Mouse (Mus musculus) fibroblast of lung, adult 2 months (primary cell): ENCODE data around the gene Slc22a14.

Experiments
- DNase-seq: peaks from one replicate; pipeline ENCODE4 v3.0.0-alpha.2; 2011; ENCODE audit warnings: low read depth

Slc22a14 gene

DNA sequence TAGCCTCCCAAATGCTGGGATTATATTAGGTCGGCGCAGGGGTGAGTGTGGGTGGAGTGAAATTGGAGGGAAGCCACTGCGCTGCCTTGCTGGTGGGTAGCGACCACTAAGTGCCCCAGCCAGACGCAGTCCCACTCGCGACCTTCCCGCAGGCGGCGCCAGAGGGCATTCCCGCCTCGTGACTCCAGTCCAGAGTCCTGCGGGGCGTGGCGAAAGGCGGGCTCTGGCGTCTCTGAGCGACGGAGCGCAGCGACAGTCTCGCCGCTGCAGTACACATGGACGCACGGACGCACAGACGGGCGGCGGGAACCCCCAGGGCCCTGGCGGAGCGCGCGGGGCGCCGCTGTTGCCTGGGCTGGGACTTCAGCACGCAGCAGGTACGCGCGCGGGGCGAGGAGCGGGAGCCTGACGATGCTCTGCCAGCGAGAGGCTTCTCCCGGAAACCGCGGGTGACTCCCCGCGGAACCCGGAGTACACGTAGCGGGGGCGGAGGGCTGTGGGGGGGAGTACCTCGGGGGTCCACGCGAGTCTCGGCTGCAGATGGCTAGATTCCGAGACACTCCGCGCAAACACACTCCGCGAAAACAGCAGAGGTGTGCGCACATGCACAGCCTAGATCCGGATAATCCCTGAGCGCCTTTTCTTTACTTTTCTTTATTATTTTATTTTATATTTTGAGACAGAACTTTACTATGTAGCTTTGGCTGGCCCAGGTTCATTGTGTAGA, 7.9 kb downstream of the Slc22a14 start, which contains the start of gene Xylb:
Xylb (plus strand) TSS at position 51 of the 727 bp plus-strand sequence.
- DNase-seq: peak; percentile 57

DNA sequence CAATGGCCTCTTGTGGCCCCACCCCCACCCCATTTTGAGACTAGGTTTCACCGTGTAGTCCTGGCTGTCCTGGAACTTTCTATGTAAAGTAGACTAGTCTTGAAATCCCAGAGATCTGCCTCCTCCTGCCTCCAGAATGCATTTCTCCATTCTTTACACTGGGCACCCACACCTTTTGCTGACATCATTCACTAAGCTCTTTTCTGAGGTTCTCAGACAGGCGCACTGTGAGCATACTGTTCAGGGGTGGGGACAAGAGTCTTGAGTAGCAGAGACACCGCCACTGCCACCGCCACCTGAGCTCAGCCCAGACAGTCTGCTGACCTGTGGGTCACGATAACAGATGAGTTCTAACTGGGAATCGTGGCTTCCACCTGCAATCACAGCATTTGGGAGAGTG, 9.4 kb downstream of the Slc22a14 start:
- DNase-seq: no peak

DNA sequence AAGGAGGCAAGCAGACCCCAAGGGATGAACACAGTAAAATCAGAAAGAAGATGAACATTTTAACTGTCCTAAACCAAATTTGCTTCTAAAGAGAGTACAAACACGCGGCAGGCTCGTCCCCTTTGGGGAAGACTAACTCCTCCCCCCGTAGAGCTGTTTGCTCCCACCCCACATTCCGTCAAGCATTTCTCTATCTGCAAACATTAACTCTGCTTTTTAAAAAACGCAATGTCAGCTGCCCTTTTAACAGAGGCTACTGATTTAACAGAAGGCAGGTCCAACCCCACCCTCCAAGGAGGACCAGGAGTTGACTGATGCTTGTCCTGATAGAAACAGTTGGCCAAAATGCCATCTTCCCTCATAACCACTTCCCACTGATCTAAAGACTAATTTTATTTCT, 11.4 kb downstream of the Slc22a14 start:
- DNase-seq: no peak

- peak; percentile 38 for DNase-seq
Measured at GRCm38 (mm10) chr9:119352060-119352459, 13.3 kb downstream of the Slc22a14 start.

DNA sequence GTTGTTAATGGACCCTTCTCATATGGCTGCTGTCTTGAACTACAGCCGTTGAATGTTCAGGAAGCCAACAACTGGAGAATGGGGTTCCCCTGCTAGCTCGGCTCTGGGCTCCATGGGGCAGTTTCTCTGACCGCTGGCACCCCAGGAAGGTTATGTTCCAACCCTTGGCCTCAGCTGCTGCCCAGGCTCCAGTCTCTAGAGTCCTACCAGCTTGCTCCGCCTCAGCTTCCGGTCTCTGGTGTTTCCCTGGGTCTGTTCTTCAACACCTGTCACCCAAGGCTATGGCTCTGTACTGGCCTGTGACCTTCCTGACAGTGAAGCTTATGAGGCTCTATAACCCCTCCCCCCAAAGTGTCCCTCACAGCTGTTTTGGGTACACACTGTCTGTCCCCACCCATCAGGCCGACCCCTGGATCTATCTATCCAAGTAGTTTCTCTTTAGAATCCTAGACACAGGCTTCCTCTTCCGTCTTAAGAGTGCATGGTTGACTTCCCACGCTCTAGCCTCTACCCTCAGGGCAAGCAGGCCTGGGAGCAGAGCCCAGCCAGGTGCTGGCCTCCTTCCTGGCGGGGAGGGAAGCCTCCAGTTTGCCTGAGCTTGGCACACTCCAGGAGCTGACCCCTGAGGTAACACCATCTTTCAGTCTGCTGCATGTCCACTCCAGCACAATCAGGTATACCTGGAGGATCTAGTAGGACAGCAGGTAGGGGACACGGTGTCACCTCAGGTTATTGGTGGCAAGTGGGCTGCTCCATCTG, 14.2 kb downstream of the Slc22a14 start:
- DNase-seq: no peak

DNA sequence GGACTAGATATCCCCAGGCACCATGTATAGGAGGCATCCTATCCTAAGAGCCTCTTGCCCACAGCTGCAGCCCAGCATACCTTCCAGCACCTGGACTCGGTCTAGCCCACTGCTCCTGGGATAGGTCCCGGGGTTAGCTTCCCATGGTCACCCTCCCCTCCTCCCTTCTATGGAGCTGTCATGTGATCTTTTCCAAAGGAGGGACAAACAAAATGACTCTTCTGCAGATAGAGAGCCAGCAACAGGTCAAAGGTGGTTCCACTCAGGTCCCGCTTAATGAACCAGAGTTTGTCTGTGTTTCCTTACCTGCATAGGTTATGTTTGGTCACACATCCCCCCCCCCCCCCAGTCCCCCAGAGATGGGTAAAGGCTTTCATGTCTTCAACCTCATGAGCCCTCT, 14.8 kb downstream of the Slc22a14 start:
- no peak for DNase-seq

DNA sequence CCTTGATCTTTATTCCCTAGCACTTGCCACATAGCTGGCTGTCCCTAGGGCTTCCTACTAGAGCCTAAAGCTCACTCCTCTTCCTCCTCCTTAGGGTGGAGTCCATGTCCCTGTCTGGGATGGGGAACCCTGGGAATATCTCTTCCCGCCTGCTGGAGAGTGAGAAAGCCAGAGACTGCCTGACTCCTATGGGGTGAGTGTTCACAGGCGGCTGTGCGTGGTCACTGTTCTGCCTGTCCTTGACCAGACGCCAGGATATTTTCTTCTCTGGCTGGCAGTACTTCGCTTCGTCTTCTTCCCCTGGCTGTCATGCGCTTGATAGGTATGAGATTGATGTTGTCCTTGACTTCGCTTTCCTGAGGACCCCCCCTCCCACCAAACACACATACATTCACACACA, 19.0 kb downstream of the Slc22a14 start:
- DNase-seq: no peak

DNA sequence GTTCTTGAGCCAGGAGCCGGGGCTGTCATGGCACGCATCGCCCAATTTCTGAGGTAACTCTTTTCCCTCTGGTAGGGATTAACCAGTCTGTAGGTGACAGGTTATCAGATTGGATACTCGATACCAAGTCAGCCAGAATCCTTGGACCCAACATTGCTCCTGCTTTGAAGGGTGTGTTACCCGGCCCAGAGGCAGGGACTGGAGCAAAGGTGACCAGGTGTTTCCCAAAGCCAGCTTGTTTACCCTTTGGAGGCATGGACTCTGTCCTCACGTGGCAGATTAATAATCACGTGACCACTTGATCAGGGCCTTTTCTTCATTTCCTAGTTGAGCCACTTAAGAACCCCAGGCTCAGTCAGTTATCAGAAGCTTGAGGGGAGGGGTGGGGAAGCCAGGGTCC, 22.6 kb downstream of the Slc22a14 start:
- DNase-seq: no peak

DNA sequence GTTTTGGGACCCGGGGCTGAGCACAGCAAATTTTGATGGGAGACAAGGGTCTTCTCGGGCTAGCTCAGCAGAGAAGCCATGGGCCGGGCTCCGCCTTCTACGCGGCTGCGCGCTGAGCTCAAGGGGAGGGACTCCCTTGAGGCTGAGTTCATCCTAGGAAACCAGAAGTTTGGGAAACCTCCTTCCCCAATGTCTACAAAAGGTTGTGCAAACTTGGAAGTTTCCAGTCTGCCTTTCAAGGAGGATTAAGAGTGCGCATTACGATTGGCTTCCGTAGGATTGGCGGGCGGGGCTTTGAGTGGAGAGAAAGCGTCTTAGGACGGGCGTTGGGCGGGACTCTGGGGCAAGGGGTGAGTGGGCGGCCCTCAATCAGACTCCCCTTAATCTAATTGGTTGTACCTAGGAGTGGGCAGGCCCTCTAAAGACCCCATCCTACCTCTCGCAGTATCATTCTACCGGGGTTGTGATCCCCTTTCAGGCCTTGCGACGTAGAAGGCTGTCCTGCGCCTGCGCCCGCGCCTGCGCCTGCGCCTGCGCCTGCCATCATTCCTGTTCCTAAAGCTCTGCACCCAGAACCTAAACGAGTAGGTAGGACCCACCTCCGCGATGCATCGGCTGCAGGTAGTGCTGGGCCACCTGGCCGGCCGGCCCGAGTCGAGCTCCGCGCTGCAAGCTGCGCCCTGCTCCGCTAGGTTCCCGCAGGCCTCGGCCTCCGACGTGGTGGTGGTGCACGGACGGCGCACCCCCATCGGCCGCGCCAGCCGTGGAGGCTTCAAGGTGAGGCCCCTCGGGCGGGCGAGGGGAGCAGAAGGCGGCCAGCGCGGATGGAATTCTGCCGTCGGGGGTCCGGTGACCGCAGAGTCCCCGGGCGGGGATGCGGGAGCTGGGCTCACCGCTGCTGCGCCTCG, 24.2 kb downstream of the Slc22a14 start, which contains the start of gene Myd88:
Myd88 (minus strand) TSS at position 503 of the 908 bp plus-strand sequence.
- DNase-seq: peak; percentile 98

DNA sequence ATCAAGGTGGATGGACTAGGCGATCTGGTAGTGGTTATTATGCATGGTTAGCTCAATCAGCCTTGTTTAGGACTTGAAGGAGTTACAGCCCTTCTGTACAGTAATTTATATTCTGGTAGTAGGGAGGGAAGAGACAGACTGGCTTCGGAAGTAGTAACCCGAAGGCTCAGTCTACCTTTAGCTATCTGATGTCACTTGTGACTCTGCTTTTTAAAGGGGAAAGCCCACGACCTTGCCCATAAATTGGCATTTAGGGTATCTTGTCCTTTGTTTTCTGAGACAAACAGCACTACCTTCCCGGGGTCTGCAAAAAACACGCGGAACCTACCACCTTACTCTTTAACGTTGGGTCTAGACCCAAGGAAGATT, 25.2 kb downstream of the Slc22a14 start:
- no peak for DNase-seq

DNA sequence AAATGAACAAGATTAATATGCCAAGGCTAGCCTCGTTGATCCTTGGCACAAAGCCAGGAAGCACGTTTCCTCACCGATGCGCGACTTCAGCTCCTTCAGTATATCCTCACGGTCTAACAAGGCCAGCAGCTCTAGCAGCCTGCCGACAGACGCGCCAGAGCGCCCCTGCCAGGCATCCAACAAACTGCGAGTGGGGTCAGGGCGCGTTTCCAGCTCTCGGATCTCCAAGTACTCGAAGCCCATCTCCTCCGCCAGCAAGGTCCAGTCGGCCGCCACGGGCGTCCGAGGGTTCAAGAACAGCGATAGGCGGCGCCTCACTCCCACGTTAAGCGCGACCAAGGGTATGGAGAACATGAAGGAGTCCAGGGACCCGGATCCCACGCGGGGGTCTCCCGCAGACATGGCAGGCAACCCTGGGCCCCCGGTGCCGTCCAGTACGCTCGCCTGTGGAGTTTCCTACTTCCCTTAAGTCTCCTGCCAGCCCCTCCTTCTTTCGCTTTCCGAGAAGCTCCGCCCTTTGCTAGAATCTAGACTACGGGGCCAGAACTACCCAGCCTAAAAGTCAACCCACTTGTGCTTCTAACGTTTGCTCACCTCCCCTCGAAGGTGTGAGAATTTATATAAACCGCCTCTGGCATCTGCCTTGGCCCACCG, 25.7 kb downstream of the Slc22a14 start, which contains the start of gene Acaa1a:
Acaa1a (plus strand) TSS at position 119 of the 654 bp plus-strand sequence.
- peak; percentile 58 for DNase-seq

- no peak for DNase-seq
Measured at GRCm38 (mm10) chr9:119339106-119339505, 26.2 kb downstream of the Slc22a14 start.

DNA sequence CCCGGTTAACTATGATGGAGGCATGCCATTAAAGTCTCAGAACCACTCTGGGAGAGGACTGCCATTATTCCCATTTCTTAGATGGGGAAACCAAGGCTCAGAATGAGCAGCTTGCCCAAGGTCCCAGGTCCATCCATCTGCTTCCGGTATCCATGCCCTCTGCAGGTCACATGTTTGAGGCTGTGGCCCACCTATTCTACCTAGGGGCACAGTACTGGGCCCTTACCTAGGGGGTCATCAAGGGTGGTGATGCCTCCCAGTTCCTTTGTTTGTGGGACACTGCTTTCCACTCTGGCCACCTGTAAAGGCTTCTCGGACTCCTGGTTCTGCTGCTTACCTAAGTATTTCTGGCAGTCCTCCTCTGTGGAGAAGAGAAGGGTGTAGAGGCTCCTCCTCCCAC, 27.0 kb downstream of the Slc22a14 start:
- no peak for DNase-seq

GRCm38 (mm10) chr9:119337842-119338241, 27.5 kb downstream of the Slc22a14 start:
- DNase-seq: no peak

GRCm38 (mm10) chr9:119335571-119335970, 29.8 kb downstream of the Slc22a14 start:
- no peak for DNase-seq

DNA sequence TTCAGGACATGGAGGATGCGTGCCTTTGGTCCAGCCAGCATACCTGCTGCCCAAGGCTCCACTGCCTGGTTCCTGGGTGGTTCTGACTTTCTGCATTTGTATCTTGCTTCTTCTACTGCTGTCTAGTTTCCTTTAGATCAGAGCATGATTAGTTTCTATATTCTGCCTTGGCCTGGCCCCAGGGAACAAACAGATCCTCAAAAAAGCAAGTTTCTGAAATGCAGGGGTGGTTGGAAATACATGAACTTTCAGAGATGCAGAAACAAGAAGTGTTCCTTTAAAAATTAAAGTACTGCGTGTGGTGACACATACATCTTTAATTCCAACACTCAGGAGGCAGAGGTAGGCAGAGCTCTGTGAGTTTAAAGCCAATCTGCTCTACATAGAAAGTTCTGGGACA, 30.5 kb downstream of the Slc22a14 start:
- no peak for DNase-seq

DNA sequence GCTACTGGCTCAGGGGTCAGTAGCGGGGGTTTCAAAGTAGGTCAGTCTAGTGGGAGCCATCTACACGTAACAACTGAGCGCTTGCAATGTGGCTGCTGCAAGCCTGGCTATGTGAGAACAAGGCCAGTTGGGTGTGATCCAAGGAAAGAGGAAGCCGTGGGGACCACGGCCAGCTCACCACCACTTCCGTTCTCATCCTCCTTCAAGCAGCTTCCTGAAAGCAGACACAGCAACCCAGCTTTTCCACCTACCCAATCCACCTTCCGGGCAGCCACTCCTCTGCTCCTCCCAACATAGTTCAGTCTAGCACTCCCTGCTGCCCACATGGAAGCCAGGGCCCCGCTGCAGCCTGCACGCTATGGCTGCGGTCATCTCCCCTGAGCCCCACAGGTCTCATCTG, 31.0 kb downstream of the Slc22a14 start:
- peak; percentile 47 for DNase-seq

DNA sequence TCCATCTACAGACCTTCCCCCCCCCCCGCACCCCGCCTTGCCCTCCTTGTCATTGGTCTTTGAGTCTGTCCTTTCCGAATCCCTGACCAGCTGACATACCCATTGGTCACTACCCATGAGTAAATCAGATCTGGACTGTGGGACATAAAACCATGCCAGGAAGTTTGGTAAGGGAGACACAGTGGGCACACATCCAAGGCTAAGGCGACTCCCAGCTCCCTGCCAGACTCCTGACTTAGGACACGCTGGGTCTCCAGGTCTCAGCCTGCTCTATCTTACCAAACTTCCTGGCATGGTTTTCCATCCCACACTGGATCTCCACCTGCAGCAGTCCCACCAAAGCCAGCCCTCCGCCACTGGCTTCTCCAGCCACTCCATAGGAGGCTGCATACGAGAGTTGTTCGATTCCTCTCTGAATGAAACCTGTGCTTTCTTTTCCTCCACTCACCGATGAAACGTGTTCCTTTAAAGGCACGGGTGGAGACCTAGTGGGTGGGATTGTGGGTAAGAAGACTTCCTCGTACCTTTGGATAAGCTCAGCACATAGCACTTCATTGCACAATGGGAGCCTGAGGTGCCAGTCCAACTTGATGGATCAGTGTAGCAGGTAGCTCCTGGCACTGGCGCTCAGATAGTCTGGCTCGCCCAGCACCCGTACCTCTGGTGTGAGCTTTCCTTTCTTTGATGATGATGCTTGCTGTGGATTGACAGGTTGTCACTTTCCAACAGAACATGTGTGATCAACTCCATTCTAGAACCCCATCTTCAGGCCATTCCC, 35.0 kb downstream of the Slc22a14 start:
- DNase-seq: no peak

DNA sequence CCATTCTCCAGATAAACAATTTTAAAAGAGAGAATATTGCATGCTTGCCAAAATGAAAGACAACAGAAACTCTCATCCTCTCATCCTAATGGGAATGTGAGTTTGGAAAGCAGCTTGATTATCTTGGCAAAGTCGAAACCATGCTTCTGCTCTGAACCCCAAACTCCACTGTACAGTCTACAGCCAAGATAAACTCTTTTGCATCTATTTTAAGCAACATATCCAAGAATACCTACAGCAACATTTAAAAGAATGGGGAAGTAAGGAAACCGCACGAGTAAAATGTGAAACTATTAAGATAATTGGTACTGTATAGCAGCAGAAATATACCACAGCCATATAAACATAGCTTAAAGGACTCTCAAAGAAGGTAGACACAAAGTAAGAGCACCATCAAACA, 36.9 kb downstream of the Slc22a14 start:
- no peak for DNase-seq

DNA sequence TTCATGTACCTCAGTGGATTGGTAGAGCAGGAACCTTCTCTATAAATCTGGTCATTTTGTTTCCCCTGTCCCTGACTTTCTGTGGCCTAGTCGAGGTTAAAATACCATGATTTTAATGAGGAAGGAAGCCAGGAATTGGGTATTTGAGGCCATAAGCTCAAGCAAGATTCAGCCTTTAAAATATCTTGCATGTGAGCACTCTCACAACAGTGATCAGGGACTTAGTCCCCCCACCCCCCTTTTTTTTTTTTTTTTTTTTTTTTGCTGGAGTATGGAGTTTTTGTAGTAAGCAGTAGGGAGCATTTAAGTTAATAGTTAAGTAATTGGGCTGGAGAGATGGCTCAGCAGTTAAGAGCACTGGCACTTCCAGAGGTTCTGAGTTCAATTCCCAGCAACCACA, 41.2 kb downstream of the Slc22a14 start:
- DNase-seq: no peak

GRCm38 (mm10) chr9:119323260-119323645, 42.1 kb downstream of the Slc22a14 start:
- no peak for DNase-seq
